Mouse (Mus musculus) liver, embryonic 13.5 days (tissue): ENCODE data around the gene Stx12. TPM values are rescaled to one million over a fixed set of nuclear protein-coding genes. Genes with fewer than 3 reads are reported as not detected.

Source experiments
- ATAC-seq: fragments of 200-750 bp; cut with Nextera tagmentation; 2 replicates; pipeline ENCODE4 v1.8.0; 2017; ENCODE audit warnings: low read depth, mild to moderate bottlenecking, moderate number of reproducible peaks, moderate library complexity
- DNase-seq: peaks from one replicate; pipeline ENCODE4 v3.0.0; 2022
- H3K27ac ChIP-seq: fragments of 300-500 bp; sonication (generic); 2 replicates; pipeline ENCODE4 v1.5.1; 2015; ENCODE audit warnings: moderate library complexity, mild to moderate bottlenecking, inconsistent platforms
- H3K27me3 ChIP-seq: fragments of 300-500 bp; sonication (generic); 2 replicates; pipeline ENCODE4 v1.6.1; 2015; ENCODE audit warnings: mild to moderate bottlenecking, inconsistent platforms
- H3K36me3 ChIP-seq: fragments of 300-500 bp; sonication (generic); 2 replicates; pipeline ENCODE4 v1.6.1; 2015; ENCODE audit warnings: mild to moderate bottlenecking, inconsistent platforms
- H3K4me1 ChIP-seq: fragments of 300-500 bp; sonication (generic); replicated peaks from 2 replicates; pipeline ENCODE4 v1.6.1; 2015; ENCODE audit warnings: inconsistent platforms
- H3K4me2 ChIP-seq: fragments of 300-500 bp; sonication (generic); 2 replicates; pipeline ENCODE4 v1.6.1; 2015; ENCODE audit warnings: inconsistent platforms, mild to moderate bottlenecking, moderate library complexity
- H3K4me3 ChIP-seq: fragments of 300-500 bp; sonication (generic); replicated peaks from 2 replicates; pipeline ENCODE4 v1.5.1; 2015; ENCODE audit warnings: mild to moderate bottlenecking, inconsistent platforms
- H3K9ac ChIP-seq: fragments of 300-500 bp; sonication (generic); 2 replicates; pipeline ENCODE4 v1.6.1; 2015; ENCODE audit warnings: mild to moderate bottlenecking, inconsistent platforms
- H3K9me3 ChIP-seq: fragments of 300-500 bp; sonication (generic); replicated peaks from 2 replicates; pipeline ENCODE4 v1.6.1; 2016; ENCODE audit warnings: inconsistent platforms
- WGBS: fragments of 180-500 bp; shearing (Covaris S2); methylation state at CpG from one replicate; pipeline ENCODE4 v1.1.7; 2015; ENCODE audit not compliant: insufficient replicate concordance; 5-methylcytosine and 5-hydroxymethylcytosine counted together
- polyA plus RNA-seq: library from polyadenylated mRNA; unstranded; fragments of >200 nt; fragmentation: Nextera tagmentation; extraction: Ambion mirVana; gene quantifications from 2 replicates; pipeline ENCODE4 v1.2.1, GENCODE M21; 2015

The Stx12 gene
- polyA plus RNA-seq, 1 experiment from 2014 or later: 17.6 TPM

DNA sequence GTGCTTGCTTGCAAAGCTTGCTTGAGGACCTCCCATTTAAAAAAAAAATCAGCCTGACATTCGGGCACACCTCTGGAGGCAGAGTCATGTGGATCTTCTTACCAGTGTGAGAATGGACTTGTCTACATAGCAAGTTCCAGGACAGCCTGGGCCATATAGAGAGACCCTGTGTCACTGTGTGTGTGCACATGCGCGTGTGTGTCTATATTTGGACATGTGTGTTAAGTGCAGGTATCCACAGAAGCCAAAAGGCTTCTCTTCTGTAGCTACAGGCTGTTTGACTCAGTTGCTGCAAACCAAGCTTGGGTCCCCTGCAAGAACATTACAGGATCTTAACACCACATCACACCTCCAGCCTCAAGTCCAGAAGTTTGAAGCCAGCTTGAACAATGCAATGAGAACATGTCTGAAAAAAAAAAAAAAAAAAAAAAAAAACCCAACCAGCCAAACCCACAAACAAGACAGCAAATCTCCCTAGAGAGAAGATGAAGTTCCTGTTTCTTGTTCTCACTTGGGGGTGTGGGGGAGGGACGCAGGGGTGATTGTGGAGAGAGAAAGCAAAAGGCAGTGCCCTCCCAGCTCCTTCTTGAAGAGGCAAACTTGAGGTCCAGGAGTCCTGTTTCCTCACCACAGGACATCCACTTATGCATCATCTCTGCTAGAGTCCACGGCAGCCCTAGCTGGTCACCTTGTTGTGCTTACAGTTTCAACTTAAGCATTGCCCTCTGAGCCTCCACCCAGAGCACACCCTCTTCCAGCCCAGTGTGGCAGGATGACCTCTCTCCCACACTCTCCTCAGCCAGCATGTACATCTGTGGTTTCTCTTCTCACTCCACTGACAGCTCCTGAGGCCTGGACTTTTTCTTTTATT lies 76.3 kb downstream of the Stx12 start:
- DNase-seq (no peak), ATAC-seq (no peak)
- no peaks in the 10 kb centered on the region for H3K9me3 ChIP-seq
- H3K4me3 ChIP-seq: no peak overlapping the region
- H3K27ac ChIP-seq: peak overlapping the region; percentile 37
- H3K4me1 ChIP-seq: peaks cover 17% of the 10 kb centered on the region
- no peak overlapping the region for H3K4me2 ChIP-seq
- H3K36me3 ChIP-seq: no peaks in the 10 kb centered on the region
- no peak overlapping the region for H3K9ac ChIP-seq
- H3K27me3 ChIP-seq: no peaks in the 10 kb centered on the region
- WGBS: 31% methylated on average over 5 of the region's 5 CpGs

DNA sequence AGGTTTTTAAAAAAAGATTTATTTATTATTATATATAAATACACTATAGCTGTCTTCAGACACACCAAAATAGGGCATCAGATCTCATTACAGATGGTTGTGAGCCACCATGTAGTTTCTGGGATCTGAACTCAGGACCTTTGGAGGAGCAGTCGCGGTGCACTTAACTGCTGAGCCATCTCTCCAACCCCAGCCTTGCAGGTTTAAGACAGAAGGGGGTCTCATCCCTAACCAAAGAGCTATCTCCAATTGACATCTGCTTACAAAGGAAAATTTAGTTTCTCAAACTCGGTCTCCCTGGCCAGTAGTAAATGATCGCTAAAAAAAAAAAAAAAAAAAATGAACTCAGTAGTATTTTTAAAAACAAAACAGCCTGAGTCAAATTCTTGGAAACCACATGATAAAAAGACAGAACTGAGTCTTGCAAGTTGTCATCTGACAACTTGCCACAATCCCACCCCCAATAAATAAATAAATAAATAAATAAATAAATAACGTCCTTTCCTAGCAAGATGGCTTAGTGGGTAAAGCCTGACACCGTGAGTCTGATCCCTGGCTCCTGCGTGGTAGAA lies 77.6 kb downstream of the Stx12 start:
- 72% methylated on average over 7 of the region's 7 CpGs for WGBS
- Histone ChIP-seq H3K4me2 (no peak overlapping the region), H3K27me3 (no peaks in the 10 kb centered on the region), H3K9me3 (no peaks in the 10 kb centered on the region), H3K36me3 (no peaks in the 10 kb centered on the region), H3K27ac (no peak overlapping the region), H3K9ac (no peak overlapping the region), H3K4me1 (peaks cover 30% of the 10 kb centered on the region), H3K4me3 (no peak overlapping the region)
- no peak for ATAC-seq
- no peak for DNase-seq

DNA sequence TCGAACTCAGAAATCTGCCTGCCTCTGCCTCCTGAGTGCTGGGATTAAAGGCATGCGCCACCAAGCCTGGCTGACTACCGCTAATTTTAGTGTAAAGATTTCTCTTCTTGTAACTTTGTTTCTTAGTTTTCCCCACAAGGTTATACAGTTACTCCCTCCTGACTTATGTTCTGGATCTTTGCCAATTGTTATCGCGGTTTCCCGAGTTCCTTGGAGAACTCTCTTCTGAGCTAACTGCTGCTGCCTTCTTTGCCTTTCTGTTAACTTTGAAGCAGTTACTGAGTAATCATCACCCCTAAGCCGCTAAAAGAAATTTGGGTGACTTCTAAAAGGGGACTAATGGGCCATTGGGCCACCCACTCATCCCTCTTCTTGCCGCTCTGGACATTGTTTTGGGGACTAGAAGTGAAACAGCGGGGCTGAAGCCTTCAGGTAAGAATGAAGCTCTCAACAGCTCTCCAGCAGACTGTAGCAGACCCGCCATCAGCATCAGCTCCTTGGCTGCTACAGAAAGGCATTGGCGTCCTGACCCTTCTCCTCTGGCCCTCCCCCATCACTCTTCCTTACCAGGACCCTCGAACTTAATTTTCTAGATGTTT lies 78.6 kb downstream of the Stx12 start:
- no peak overlapping the region for H3K27ac ChIP-seq
- no peaks in the 10 kb centered on the region for H3K9me3 ChIP-seq
- H3K4me2 ChIP-seq: no peak overlapping the region
- no peak overlapping the region for H3K4me3 ChIP-seq
- H3K9ac ChIP-seq: no peak overlapping the region
- DNase-seq: no peak
- ATAC-seq: no peak
- H3K4me1 ChIP-seq: peaks cover 38% of the 10 kb centered on the region
- H3K36me3 ChIP-seq: no peaks in the 10 kb centered on the region
- no peaks in the 10 kb centered on the region for H3K27me3 ChIP-seq
- WGBS: 77% methylated on average over 12 of the region's 12 CpGs

DNA sequence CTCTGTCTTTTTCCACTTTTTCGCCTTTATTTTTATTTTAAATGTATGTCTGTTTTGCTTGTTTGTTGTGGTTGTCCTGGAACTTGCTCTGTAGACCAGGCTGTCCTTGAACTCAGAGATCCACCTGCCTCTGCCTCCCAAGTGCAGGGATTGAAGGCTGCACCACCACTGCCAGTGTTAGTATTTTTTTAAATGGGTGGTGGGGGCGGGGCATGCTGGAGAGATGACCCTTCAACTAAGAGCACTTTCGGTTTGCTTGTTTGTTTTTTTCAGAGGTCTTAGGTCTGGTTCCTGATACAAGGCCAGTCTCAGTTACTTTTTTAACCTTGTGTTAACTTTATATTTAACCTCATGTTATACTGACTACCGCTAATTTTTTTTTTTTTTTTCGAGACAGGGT lies 79.2 kb downstream of the Stx12 start:
- Histone ChIP-seq H3K4me2 (no peak overlapping the region), H3K27me3 (no peaks in the 10 kb centered on the region), H3K9ac (no peak overlapping the region), H3K4me1 (peaks cover 40% of the 10 kb centered on the region), H3K4me3 (no peak overlapping the region), H3K9me3 (no peaks in the 10 kb centered on the region), H3K36me3 (no peaks in the 10 kb centered on the region), H3K27ac (peak overlapping the region; percentile 59)
- DNase-seq: no peak
- no peak for ATAC-seq
- 79% methylated on average over 5 of the region's 5 CpGs for WGBS

DNA sequence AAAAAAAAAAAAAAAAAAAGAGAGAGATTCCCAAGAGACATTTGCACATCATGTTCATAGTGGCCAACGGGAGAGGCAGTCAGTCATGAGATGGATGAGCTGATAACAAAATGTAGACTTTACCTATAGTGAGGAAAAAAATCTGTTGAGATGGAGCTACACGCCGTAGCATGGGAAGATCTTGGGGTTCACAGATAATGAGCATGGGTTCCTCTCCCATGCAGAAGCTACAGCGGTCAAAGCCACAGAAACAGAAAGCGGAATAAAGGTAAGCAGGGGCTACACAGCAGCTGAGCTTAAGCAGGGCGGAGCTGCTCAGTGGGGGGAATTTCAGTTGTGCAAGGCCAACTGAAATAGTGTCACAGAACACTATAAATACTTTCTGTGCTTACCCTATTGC lies 80.0 kb downstream of the Stx12 start:
- ATAC-seq (no peak), DNase-seq (no peak)
- Histone ChIP-seq H3K36me3 (no peaks in the 10 kb centered on the region), H3K9ac (no peak overlapping the region), H3K9me3 (no peaks in the 10 kb centered on the region), H3K27ac (no peak overlapping the region), H3K4me1 (peaks cover 40% of the 10 kb centered on the region), H3K27me3 (no peaks in the 10 kb centered on the region), H3K4me3 (no peak overlapping the region), H3K4me2 (no peak overlapping the region)
- WGBS: 39% methylated on average over 6 of the region's 6 CpGs

DNA sequence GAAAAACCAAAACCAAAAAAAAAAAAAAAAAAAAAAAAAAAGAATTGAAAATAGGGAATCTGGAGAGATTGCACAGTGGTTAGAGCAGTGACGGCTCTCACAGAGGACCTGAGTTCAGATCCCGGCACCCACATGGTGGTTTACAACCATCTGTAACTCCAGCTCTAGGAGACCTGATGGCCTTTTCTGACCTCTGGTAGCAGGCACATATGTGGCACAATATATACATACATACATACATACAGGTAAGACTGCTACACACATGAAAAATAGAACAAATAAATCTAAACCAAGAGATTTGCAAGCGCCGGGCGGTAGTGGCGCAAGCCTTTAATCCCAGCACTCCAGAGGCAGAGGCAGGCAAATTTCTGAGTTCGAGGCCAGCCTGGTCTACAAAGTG lies 80.4 kb downstream of the Stx12 start:
- H3K4me2 ChIP-seq: no peak overlapping the region
- no peak overlapping the region for H3K27ac ChIP-seq
- H3K9ac ChIP-seq: no peak overlapping the region
- no peak for ATAC-seq
- DNase-seq: no peak
- no peaks in the 10 kb centered on the region for H3K27me3 ChIP-seq
- H3K4me1 ChIP-seq: peaks cover 40% of the 10 kb centered on the region
- whole genome bisulfite sequencing: 91% methylated on average over 7 of the region's 7 CpGs
- H3K9me3 ChIP-seq: no peaks in the 10 kb centered on the region
- H3K4me3 ChIP-seq: no peak overlapping the region
- no peaks in the 10 kb centered on the region for H3K36me3 ChIP-seq

Other genes starting within 250 kb of the Stx12 start
- 15.0 and 20.9 TPM in 2 replicates for gene Eya3, start 245.5 kb downstream of the Stx12 start, polyA plus RNA-seq
- gene Xkr8, start 152.0 kb downstream of the Stx12 start, polyA plus RNA-seq: 3.5 and 3.6 TPM in 2 replicates
- gene Smpdl3b, start 127.3 kb downstream of the Stx12 start, polyA plus RNA-seq: 1.1 and 1.2 TPM in 2 replicates
- gene Rpa2, start 116.2 kb downstream of the Stx12 start, polyA plus RNA-seq: 107 and 117 TPM in 2 replicates
- 1.7 and 2.4 TPM in 2 replicates for gene Themis2, start 88.1 kb downstream of the Stx12 start, polyA plus RNA-seq
- gene Ppp1r8, start 41.3 kb downstream of the Stx12 start, polyA plus RNA-seq: 29.9 and 32.1 TPM in 2 replicates
- 25.1 and 25.9 TPM in 2 replicates for gene Fam76a, start 38.0 kb upstream of the Stx12 start, polyA plus RNA-seq
- gene Fgr, start 89.6 kb upstream of the Stx12 start, polyA plus RNA-seq: 0.47 and 0.65 TPM in 2 replicates
- gene Ahdc1, start 126.8 kb upstream of the Stx12 start, polyA plus RNA-seq: 1.3 and 1.4 TPM in 2 replicates
- 52.3 and 54.0 TPM in 2 replicates for gene Wasf2, start 246.0 kb upstream of the Stx12 start, polyA plus RNA-seq